Mouse (Mus musculus): ENCODE results near the gene Dtd2. TPM values are rescaled to one million over a fixed set of nuclear protein-coding genes. Genes with fewer than 3 reads are reported as not detected.

Gene Dtd2
- polyA plus RNA-seq, 1 experiment from 2014 or later, result 34.5 TPM

DNA sequence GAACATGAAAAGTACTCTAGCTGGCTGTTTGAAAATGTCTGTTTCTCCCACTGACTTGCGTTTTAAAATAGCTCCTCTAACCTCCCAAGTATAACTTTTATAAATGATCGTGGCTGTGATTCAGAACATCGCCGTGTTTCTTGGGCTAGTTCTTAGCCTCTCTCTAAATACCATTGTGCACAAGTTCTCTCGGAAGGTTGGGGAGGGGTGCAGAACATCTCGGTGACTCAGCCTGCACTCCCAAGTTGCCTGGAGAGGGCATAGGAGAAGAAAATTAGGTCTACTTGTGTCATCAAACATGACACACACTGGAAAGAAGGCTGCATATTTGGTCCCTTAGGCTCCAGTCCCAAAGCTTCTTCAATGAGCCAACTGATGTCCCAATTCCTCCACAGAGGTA, 26.0 kb upstream of the Dtd2 start:
- H3K9ac ChIP-seq (ENCODE audit: low read depth, low read length), result no peak overlapping the region
- H3K36me3 ChIP-seq (ENCODE audit: insufficient read depth, low read length), result no peaks in the 10 kb centered on the region
- 91% methylated on average over 6 of the region's 6 CpGs for WGBS
- H3K27me3 ChIP-seq (ENCODE audit: insufficient read depth, low read length), result no peaks in the 10 kb centered on the region
- H3K4me2 ChIP-seq (ENCODE audit: low read length), result no peak overlapping the region
- H3K4me3 ChIP-seq (replicated peaks; ENCODE audit: low read depth, low read length), result no peak overlapping the region
- H3K27ac ChIP-seq, result no peak overlapping the region
- no peak for TF ChIP-seq CTCF (IDR thresholded peaks at IDR 0.05; ENCODE audit: low read depth)
- ATAC-seq (replicated peaks; ENCODE audit: low FRiP score, low read depth) (no peak), DNase-seq (ENCODE audit: low spot score) (no peak)
- H3K9me3 ChIP-seq (replicated peaks; ENCODE audit: low read length), result no peaks in the 10 kb centered on the region
- no peaks in the 10 kb centered on the region for H3K4me1 ChIP-seq (replicated peaks; ENCODE audit: insufficient read depth, low read length)

DNA sequence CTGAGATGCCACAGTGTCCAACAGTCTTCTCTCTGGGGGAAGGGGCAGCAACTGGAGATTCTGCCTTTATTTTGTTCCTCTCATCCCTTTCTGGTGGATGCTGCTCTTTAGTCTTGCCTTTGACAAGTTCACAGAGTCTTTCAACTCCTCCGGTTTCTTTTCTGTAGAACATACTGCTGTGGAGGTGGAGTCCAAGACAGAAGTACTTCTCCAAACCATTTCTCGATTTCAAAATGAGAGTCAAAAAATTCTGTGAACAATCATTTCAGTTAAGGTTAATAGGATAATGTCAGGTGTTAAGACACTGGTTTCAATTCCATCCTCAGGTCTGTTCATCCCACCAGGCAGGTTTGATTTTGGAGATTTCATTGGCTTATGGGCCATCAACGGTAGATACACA, 21.7 kb upstream of the Dtd2 start, which contains the start of gene Gpr33:
Gene Gpr33 (minus strand): TSS at position 101 of the 400 bp plus-strand sequence.
- WGBS, result 91% methylated on average over 3 of the region's 3 CpGs
- Histone ChIP-seq H3K9ac (ENCODE audit: low read depth, low read length) (no peak within 1 kb of the TSS), H3K36me3 (ENCODE audit: insufficient read depth, low read length) (no peaks in the 10 kb centered on the region), H3K9me3 (replicated peaks; ENCODE audit: low read length) (no peaks in the 10 kb centered on the region), H3K27ac (no peak within 1 kb of the TSS), H3K4me3 (replicated peaks; ENCODE audit: low read depth, low read length) (no peak within 1 kb of the TSS), H3K27me3 (ENCODE audit: insufficient read depth, low read length) (no peaks in the 10 kb centered on the region), H3K4me1 (replicated peaks; ENCODE audit: insufficient read depth, low read length) (no peaks in the 10 kb centered on the region), H3K4me2 (ENCODE audit: low read length) (no peak within 1 kb of the TSS)
- DNase-seq (ENCODE audit: low spot score) (no peak), ATAC-seq (replicated peaks; ENCODE audit: low FRiP score, low read depth) (no peak)
- TF ChIP-seq CTCF (IDR thresholded peaks at IDR 0.05; ENCODE audit: low read depth), result no peak

DNA sequence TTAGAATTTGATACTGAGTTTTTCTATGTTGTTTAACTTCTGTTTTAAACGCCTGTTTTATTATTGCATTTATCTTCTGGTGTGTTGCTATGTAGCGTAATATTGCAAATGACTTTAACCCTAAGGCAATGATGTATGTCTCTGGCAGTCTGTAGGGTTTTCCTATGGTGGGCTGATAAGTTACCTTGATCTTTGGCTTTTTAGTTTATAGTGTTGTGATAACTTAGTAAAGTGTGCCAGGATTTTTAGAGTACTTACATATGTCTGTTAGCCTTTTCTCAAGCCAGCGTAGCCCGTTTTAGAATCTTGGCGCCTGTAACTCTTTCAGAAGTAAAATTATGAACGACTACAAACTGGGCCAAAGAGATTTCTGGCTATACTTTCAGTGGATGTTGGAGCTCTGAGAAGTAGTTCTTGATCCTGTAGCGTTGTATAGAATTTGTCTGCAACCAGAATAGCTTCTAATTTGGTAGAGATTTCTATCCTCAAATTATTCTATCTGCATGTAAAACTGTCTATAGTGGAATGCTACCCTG, 8.3 kb upstream of the Dtd2 start:
- Histone ChIP-seq H3K4me1 (replicated peaks; ENCODE audit: insufficient read depth, low read length) (0 out of 2 replicates have a peak, but pooled peaks cover 4% of the 10 kb centered on the region), H3K4me2 (ENCODE audit: low read length) (no peak overlapping the region), H3K4me3 (replicated peaks; ENCODE audit: low read depth, low read length) (no peak overlapping the region), H3K27me3 (ENCODE audit: insufficient read depth, low read length) (no peaks in the 10 kb centered on the region), H3K27ac (no peak overlapping the region), H3K9ac (ENCODE audit: low read depth, low read length) (no peak overlapping the region), H3K9me3 (replicated peaks; ENCODE audit: low read length) (no peaks in the 10 kb centered on the region), H3K36me3 (ENCODE audit: insufficient read depth, low read length) (no peaks in the 10 kb centered on the region)
- DNase-seq (ENCODE audit: low spot score), result peak; percentile 46
- TF ChIP-seq CTCF (IDR thresholded peaks at IDR 0.05; ENCODE audit: low read depth), result no peak
- WGBS, result 60% methylated on average over 7 of the region's 7 CpGs
- no peak for ATAC-seq (replicated peaks; ENCODE audit: low FRiP score, low read depth)

DNA sequence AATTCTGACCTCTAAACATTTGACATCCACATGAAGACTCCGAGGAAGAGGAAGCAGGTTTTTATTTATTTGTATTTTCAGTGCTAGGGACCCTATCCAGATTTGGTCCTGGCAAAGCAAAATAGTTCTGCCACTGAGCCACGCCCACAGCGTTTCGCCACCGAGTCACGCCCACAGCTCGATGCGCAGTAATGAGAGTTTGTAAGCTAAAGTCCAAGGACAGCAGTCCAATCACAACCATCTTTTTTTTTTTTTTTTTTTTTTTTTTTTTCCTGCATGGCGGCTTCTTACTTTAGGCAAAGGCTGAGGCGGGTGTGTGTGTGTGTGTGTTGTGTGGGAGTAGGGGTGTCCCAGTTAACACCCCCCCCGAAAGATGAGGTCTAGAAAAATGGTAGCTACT, 7.7 kb upstream of the Dtd2 start:
- no peak overlapping the region for H3K9ac ChIP-seq (ENCODE audit: low read depth, low read length)
- TF ChIP-seq CTCF (IDR thresholded peaks at IDR 0.05; ENCODE audit: low read depth), result no peak
- no peak for ATAC-seq (replicated peaks; ENCODE audit: low FRiP score, low read depth)
- H3K27me3 ChIP-seq (ENCODE audit: insufficient read depth, low read length), result no peaks in the 10 kb centered on the region
- WGBS, result 79% methylated on average over 11 of the region's 11 CpGs
- H3K4me1 ChIP-seq (replicated peaks; ENCODE audit: insufficient read depth, low read length), result 0 out of 2 replicates have a peak, but pooled peaks cover 4% of the 10 kb centered on the region
- H3K4me2 ChIP-seq (ENCODE audit: low read length), result no peak overlapping the region
- H3K36me3 ChIP-seq (ENCODE audit: insufficient read depth, low read length), result no peaks in the 10 kb centered on the region
- H3K9me3 ChIP-seq (replicated peaks; ENCODE audit: low read length), result no peaks in the 10 kb centered on the region
- no peak overlapping the region for H3K4me3 ChIP-seq (replicated peaks; ENCODE audit: low read depth, low read length)
- DNase-seq (ENCODE audit: low spot score), result no peak
- H3K27ac ChIP-seq, result no peak overlapping the region

DNA sequence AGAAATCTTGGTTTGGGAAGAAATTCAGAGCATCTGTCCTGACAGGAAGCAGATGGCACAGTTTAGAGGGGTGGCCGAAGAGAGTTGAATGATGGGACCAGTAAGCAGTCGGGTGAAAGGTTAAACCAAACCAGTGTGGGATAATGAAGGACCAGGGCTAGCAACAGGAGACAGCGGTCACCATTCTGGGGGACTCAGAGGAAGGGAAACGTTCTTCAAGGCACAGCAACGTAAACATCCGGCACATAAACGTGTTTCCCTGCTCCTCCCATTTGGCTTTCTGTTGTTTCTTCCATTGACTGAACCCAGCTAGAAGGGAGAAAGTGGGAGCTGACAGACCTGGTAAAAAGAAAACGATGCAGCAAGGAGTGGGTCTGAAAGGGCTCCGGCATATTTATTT, 7.0 kb upstream of the Dtd2 start:
- WGBS, result 14% methylated on average over 9 of the region's 9 CpGs
- Histone ChIP-seq H3K4me2 (ENCODE audit: low read length) (no peak overlapping the region), H3K9ac (ENCODE audit: low read depth, low read length) (0 out of 2 replicates have a peak overlapping the region, but pooled peaks have one; percentile 8), H3K4me1 (replicated peaks; ENCODE audit: insufficient read depth, low read length) (0 out of 2 replicates have a peak, but pooled peaks cover 4% of the 10 kb centered on the region), H3K9me3 (replicated peaks; ENCODE audit: low read length) (no peaks in the 10 kb centered on the region), H3K27ac (no peak overlapping the region), H3K27me3 (ENCODE audit: insufficient read depth, low read length) (no peaks in the 10 kb centered on the region), H3K4me3 (replicated peaks; ENCODE audit: low read depth, low read length) (no peak overlapping the region), H3K36me3 (ENCODE audit: insufficient read depth, low read length) (no peaks in the 10 kb centered on the region)
- DNase-seq (ENCODE audit: low spot score) (peak; percentile 48), ATAC-seq (replicated peaks; ENCODE audit: low FRiP score, low read depth) (no peak)
- TF ChIP-seq CTCF (IDR thresholded peaks at IDR 0.05; ENCODE audit: low read depth), result no peak

DNA sequence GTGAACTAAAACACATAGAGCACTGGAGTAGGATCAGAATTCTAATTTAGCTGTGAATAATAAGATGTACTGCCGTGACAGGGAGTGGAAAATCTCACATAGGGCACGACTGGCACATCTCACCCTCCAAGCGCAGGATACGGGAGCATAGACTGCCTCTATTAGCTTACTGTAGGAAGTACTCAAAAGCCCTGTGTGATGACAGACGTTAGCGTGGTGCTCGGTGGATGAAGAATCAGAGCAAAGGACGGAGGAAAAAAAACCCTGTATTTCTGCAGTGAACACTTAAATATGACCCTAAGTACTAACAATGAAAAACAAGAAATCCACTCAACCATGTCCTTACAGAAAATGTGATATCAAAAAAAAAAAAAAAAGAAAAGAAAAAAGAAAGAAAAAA, 5.9 kb upstream of the Dtd2 start:
- ATAC-seq (replicated peaks; ENCODE audit: low FRiP score, low read depth) (no peak), DNase-seq (ENCODE audit: low spot score) (no peak)
- WGBS, result 73% methylated on average over 8 of the region's 8 CpGs
- Histone ChIP-seq H3K27ac (no peak overlapping the region), H3K27me3 (ENCODE audit: insufficient read depth, low read length) (no peaks in the 10 kb centered on the region), H3K4me1 (replicated peaks; ENCODE audit: insufficient read depth, low read length) (0 out of 2 replicates have a peak, but pooled peaks cover 4% of the 10 kb centered on the region), H3K9ac (ENCODE audit: low read depth, low read length) (no peak overlapping the region), H3K9me3 (replicated peaks; ENCODE audit: low read length) (no peaks in the 10 kb centered on the region), H3K4me2 (ENCODE audit: low read length) (no peak overlapping the region), H3K36me3 (ENCODE audit: insufficient read depth, low read length) (no peaks in the 10 kb centered on the region), H3K4me3 (replicated peaks; ENCODE audit: low read depth, low read length) (no peak overlapping the region)
- no peak for TF ChIP-seq CTCF (IDR thresholded peaks at IDR 0.05; ENCODE audit: low read depth)

DNA sequence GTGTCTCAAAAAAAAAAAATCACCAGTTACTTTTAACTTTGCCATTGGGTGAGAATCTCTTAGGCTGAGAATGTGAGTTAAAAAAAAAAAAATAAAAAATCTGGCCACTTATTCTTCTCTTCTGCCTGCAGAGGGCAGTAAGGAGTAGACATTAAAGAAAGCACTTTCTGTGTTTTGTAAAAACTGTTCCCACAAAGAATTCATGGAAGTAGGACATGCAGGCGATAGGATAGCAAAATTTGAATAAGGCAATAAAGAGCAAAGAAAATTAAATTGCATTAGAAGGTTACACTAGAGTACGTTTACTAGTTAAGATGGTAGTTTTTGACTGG, 4.3 kb upstream of the Dtd2 start:
- peak; percentile 77 for TF ChIP-seq CTCF (IDR thresholded peaks at IDR 0.05; ENCODE audit: low read depth)
- no peaks in the 10 kb centered on the region for H3K27me3 ChIP-seq (ENCODE audit: insufficient read depth, low read length)
- H3K9me3 ChIP-seq (replicated peaks; ENCODE audit: low read length), result no peaks in the 10 kb centered on the region
- ATAC-seq (replicated peaks; ENCODE audit: low FRiP score, low read depth) (no peak), DNase-seq (ENCODE audit: low spot score) (peak; percentile 76)
- H3K4me2 ChIP-seq (ENCODE audit: low read length), result no peak overlapping the region
- 60% methylated on average over 2 of the region's 2 CpGs for WGBS
- H3K4me3 ChIP-seq (replicated peaks; ENCODE audit: low read depth, low read length), result no peak overlapping the region
- 0 out of 2 replicates have a peak, but pooled peaks cover 4% of the 10 kb centered on the region for H3K4me1 ChIP-seq (replicated peaks; ENCODE audit: insufficient read depth, low read length)
- H3K36me3 ChIP-seq (ENCODE audit: insufficient read depth, low read length), result no peaks in the 10 kb centered on the region
- H3K9ac ChIP-seq (ENCODE audit: low read depth, low read length), result no peak overlapping the region
- no peak overlapping the region for H3K27ac ChIP-seq

All from kidney, postnatal 0 days (tissue).